Mouse (Mus musculus): ENCODE measurements around the gene Anapc13. TPM values are rescaled to one million over a fixed set of nuclear protein-coding genes. Genes with fewer than 3 reads are reported as not detected.

Gene Anapc13
- polyA plus RNA-seq, 1 experiment, result 45.1 TPM

DNA sequence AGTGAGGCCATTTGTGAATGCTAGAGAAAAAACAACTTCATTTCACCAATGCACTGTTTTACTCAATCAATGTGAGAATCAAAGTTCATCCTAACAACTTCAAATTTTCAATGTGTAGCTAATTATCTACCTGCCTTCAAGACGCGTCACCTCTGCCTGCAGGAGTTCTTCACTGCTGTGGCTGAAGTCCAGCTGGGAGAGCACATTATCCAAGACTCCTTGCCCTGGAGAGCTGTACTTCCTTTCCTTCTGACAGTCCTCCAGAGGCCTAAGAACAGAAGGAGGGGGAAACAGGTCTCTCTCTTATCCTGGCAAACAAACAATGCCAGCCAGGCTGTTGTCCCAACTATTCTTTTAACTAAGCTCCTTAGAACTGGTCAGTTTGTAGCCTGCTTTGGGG, 24.9 kb upstream of the Anapc13 start:
- Histone ChIP-seq H3K4me1 (ENCODE audit: control insufficient read depth, insufficient read depth, insufficient read length, low read length) (peaks cover 10% of the 10 kb centered on the region; the same call in 1 of the 2 replicates), H3K36me3 (ENCODE audit: control insufficient read depth, insufficient read depth, low read length) (peaks cover 16% of the 10 kb centered on the region), H3K4me3 (ENCODE audit: low read depth, low read length) (no peak overlapping the region), H3K27me3 (ENCODE audit: control insufficient read depth, insufficient read depth, low read length) (no peaks in the 10 kb centered on the region), H3K27ac (ENCODE audit: insufficient read depth, low read depth, low read length) (peak overlapping the region; percentile 88)
- no peak for TF ChIP-seq CTCF (IDR thresholded peaks at IDR 0.05; ENCODE audit: extremely low read depth, insufficient read length, insufficient replicate concordance, low read depth, low read length)
- no peak for TF ChIP-seq POLR2A (IDR thresholded peaks at IDR 0.05; ENCODE audit: low read depth, low read length)
- 30% methylated on average over 2 of the region's 2 CpGs for WGBS

DNA sequence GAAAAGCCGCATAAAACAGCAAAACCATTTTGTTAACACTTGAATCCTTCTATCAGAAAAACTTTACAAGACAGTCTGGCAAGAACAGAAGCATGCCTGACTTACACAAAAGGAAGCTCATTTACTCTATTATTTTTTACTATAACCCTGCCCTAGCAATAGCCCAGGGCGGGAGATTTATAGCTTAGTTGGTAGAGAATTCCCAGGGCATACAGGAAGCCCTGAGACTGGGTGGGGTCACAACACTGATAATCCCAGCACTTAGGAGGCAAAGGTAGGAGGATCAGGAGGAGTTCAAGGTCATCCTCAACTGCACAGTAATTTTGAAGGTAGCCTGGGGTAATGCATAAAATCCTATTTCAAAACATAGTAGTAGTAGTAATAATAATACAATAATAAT, 24.4 kb upstream of the Anapc13 start:
- TF ChIP-seq POLR2A (IDR thresholded peaks at IDR 0.05; ENCODE audit: low read depth, low read length), result no peak
- no peak for TF ChIP-seq CTCF (IDR thresholded peaks at IDR 0.05; ENCODE audit: extremely low read depth, insufficient read length, insufficient replicate concordance, low read depth, low read length)
- H3K4me1 ChIP-seq (ENCODE audit: control insufficient read depth, insufficient read depth, insufficient read length, low read length), result peaks cover 8% of the 10 kb centered on the region; the same call in 1 of the 2 replicates
- no peaks in the 10 kb centered on the region for H3K27me3 ChIP-seq (ENCODE audit: control insufficient read depth, insufficient read depth, low read length)
- peak overlapping the region; percentile 88 for H3K27ac ChIP-seq (ENCODE audit: insufficient read depth, low read depth, low read length)
- H3K4me3 ChIP-seq (ENCODE audit: low read depth, low read length), result no peak overlapping the region
- WGBS, result 36% methylated on average over 2 of the region's 2 CpGs
- peaks cover 13% of the 10 kb centered on the region for H3K36me3 ChIP-seq (ENCODE audit: control insufficient read depth, insufficient read depth, low read length)

DNA sequence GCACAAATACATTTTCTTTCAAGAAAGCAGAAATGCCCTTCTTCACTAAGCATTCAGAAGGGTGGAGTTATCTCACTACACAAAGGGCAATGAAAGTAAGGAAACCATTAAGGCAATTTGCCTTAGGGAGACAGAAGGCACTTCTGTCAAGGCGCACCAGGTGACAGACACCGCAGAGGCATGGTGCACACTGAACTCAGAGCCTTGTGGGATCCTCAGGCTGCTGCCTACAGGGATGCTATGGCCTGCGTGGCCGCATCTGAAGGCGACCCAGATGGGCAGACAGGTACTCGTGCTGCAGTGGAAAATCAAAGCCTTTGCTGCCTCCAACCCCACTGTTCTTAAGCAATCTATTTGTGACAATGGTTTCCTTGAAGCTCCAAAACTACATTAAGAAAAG, 20.9 kb upstream of the Anapc13 start:
- Histone ChIP-seq H3K36me3 (ENCODE audit: control insufficient read depth, insufficient read depth, low read length) (peaks cover 13% of the 10 kb centered on the region), H3K4me3 (ENCODE audit: low read depth, low read length) (no peak overlapping the region), H3K27ac (ENCODE audit: insufficient read depth, low read depth, low read length) (no peak overlapping the region), H3K4me1 (ENCODE audit: control insufficient read depth, insufficient read depth, insufficient read length, low read length) (peaks cover 8% of the 10 kb centered on the region; the same call in 1 of the 2 replicates), H3K27me3 (ENCODE audit: control insufficient read depth, insufficient read depth, low read length) (no peaks in the 10 kb centered on the region)
- WGBS, result 97% methylated on average over 6 of the region's 6 CpGs
- TF ChIP-seq CTCF (IDR thresholded peaks at IDR 0.05; ENCODE audit: extremely low read depth, insufficient read length, insufficient replicate concordance, low read depth, low read length) (no peak), POLR2A (IDR thresholded peaks at IDR 0.05; ENCODE audit: low read depth, low read length) (no peak)

DNA sequence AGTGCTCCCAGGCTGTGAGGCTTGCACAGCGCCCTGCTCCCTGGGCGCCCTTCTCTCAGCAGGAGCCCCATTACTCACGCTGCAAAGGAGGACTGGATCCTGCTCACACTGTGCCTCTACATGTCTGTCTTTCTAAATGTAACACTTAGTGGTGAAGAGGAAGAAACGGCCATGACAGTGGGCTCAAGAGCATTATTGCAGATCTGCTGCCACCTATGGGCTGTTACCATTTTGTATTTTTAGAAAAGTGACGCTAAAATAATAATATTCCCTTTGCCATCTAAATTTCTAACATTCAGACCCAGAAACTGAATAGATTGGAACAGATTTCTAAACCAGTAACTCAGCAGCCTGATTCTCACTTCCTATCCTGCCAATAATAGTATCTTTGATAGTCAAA, 18.6 kb upstream of the Anapc13 start:
- WGBS, result 81% methylated on average over 5 of the region's 5 CpGs
- H3K4me3 ChIP-seq (ENCODE audit: low read depth, low read length), result no peak overlapping the region

DNA sequence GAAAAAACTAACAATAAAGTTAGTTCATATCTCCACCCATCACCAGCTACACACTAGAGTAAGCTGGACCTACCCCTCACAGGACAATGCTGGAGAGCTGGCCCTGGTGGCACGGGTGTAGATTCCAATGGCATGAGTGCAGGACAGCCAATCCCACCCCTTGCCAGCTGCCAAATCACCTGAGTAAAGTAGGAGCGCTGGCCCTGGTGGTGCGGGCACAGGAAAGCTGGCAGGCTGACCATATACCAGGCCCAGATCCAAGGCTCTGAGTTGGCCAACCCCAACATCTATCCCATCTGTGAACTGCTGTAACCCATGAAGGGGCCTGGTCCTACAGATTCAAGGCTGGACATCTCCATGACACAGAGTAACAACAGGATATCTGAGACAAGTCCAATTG, 16.9 kb upstream of the Anapc13 start:
- Histone ChIP-seq H3K27me3 (ENCODE audit: control insufficient read depth, insufficient read depth, low read length) (no peaks in the 10 kb centered on the region), H3K27ac (ENCODE audit: insufficient read depth, low read depth, low read length) (no peak overlapping the region), H3K4me1 (ENCODE audit: control insufficient read depth, insufficient read depth, insufficient read length, low read length) (no peaks in the 10 kb centered on the region), H3K4me3 (ENCODE audit: low read depth, low read length) (no peak overlapping the region), H3K36me3 (ENCODE audit: control insufficient read depth, insufficient read depth, low read length) (peaks cover 24% of the 10 kb centered on the region)
- no peak for TF ChIP-seq POLR2A (IDR thresholded peaks at IDR 0.05; ENCODE audit: low read depth, low read length)
- TF ChIP-seq CTCF (IDR thresholded peaks at IDR 0.05; ENCODE audit: extremely low read depth, insufficient read length, insufficient replicate concordance, low read depth, low read length), result no peak
- 76% methylated on average over 3 of the region's 3 CpGs for WGBS

More for the DNA sequence above, 18.6 kb upstream of the Anapc13 start:
- H3K27me3 ChIP-seq (ENCODE audit: control insufficient read depth, insufficient read depth, low read length), result no peaks in the 10 kb centered on the region
- H3K4me1 ChIP-seq (ENCODE audit: control insufficient read depth, insufficient read depth, insufficient read length, low read length), result no peaks in the 10 kb centered on the region
- peaks cover 21% of the 10 kb centered on the region for H3K36me3 ChIP-seq (ENCODE audit: control insufficient read depth, insufficient read depth, low read length)
- no peak for TF ChIP-seq POLR2A (IDR thresholded peaks at IDR 0.05; ENCODE audit: low read depth, low read length)
- TF ChIP-seq CTCF (IDR thresholded peaks at IDR 0.05; ENCODE audit: extremely low read depth, insufficient read length, insufficient replicate concordance, low read depth, low read length), result no peak
- H3K27ac ChIP-seq (ENCODE audit: insufficient read depth, low read depth, low read length), result no peak overlapping the region

DNA sequence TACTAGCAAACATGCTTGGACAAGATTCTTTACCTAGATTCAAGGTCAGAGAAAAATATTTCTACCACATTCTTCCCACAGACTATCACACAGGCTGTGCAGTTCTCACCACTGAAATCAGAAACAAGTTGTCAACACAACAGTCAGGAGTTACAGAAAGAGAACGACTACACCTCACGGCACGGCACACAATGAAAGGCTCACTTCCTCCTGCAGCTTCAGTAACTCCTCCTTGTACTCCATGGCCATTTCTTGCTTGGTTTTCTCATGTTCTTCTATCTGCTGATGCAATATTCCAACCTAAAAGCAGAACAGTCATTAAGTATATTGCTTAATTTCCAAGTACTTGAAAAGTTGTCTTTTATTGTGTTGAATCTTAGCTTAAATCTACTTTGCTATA, 11.0 kb upstream of the Anapc13 start:
- no peaks in the 10 kb centered on the region for H3K27me3 ChIP-seq (ENCODE audit: control insufficient read depth, insufficient read depth, low read length)
- no peak overlapping the region for H3K27ac ChIP-seq (ENCODE audit: insufficient read depth, low read depth, low read length)

DNA sequence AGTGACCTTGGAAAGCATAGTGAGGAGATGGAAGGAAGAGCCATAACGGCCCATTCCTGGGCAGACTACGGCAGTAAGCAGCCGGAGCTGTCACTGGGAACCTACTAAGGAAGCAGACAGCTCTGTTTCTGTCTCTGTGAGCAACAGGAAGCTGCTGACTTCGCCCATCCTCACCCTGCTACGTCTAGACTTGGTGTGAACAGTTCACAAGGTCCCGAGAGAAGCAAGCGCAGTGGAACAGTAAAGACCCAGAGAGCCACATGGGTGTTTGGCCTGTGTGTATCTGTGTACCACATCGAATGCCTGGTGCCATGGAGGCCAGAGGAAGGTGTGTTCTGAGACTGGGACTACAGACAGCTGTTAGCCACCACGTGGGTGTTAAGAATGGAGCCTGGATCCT, 9.8 kb upstream of the Anapc13 start:
- 81% methylated on average over 9 of the region's 9 CpGs for WGBS
- Histone ChIP-seq H3K27me3 (ENCODE audit: control insufficient read depth, insufficient read depth, low read length) (no peaks in the 10 kb centered on the region), H3K27ac (ENCODE audit: insufficient read depth, low read depth, low read length) (no peak overlapping the region), H3K4me1 (ENCODE audit: control insufficient read depth, insufficient read depth, insufficient read length, low read length) (no peaks in the 10 kb centered on the region), H3K36me3 (ENCODE audit: control insufficient read depth, insufficient read depth, low read length) (peaks cover 16% of the 10 kb centered on the region), H3K4me3 (ENCODE audit: low read depth, low read length) (no peak overlapping the region)
- TF ChIP-seq POLR2A (IDR thresholded peaks at IDR 0.05; ENCODE audit: low read depth, low read length) (no peak), CTCF (IDR thresholded peaks at IDR 0.05; ENCODE audit: extremely low read depth, insufficient read length, insufficient replicate concordance, low read depth, low read length) (no peak)

More for the DNA sequence above, 11.0 kb upstream of the Anapc13 start:
- WGBS, result 75% methylated on average over 3 of the region's 3 CpGs
- TF ChIP-seq CTCF (IDR thresholded peaks at IDR 0.05; ENCODE audit: extremely low read depth, insufficient read length, insufficient replicate concordance, low read depth, low read length), result no peak
- TF ChIP-seq POLR2A (IDR thresholded peaks at IDR 0.05; ENCODE audit: low read depth, low read length), result no peak
- Histone ChIP-seq H3K4me3 (ENCODE audit: low read depth, low read length) (no peak overlapping the region), H3K36me3 (ENCODE audit: control insufficient read depth, insufficient read depth, low read length) (peaks cover 22% of the 10 kb centered on the region), H3K4me1 (ENCODE audit: control insufficient read depth, insufficient read depth, insufficient read length, low read length) (no peaks in the 10 kb centered on the region)

All from small intestine, adult 2 months (tissue).